Mouse (Mus musculus): ENCODE measurements around the gene Gm10112. TPM values are rescaled to one million over a fixed set of nuclear protein-coding genes. Genes with fewer than 3 reads are reported as not detected.

Gene Gm10112
- not detected in 2 replicates for polyA plus RNA-seq (2015; fragmentation: Nextera tagmentation; extraction: Ambion mirVana)

GRCm38 (mm10) chrX:111168040-111168439 is at the start of gene Gm10112:
Gene Gm10112, plus strand, starts transcription at chrX:111168340.

Other genes with a start within 250 kb of the Gm10112 start
- gene Cylc1, start 57.9 kb upstream of the Gm10112 start, polyA plus RNA-seq (2015; fragmentation: Nextera tagmentation; extraction: Ambion mirVana), result not detected in 2 replicates

Measured in adrenal gland, postnatal 0 days (tissue).